ENCODE assay signal across 7 mouse cellular contexts in genomic region chr2:5950766-5951595, GRCm38 (mm10). TPM values are rescaled to one million over a fixed set of nuclear protein-coding genes. Genes with fewer than 3 reads are reported as not detected.
DNase-seq lines count a peak whose midpoint lies in the region; ATAC-seq and TF ChIP-seq lines count a peak whose summit lies in the region.

TSS of gene Upf2 (plus strand) at chr2:5951469.

- DNase-seq in adrenal gland, postnatal 10 days = peak; percentile 97
- peak; percentile 96 for DNase-seq in embryonic facial prominence, embryonic 10.5 days (ENCODE audit: low spot score)
- DNase-seq in gonadal fat pad, adult 2 months (ENCODE audit: low read depth) = peak; percentile 58
- DNase-seq in left cerebral cortex, postnatal 4 days = peak; percentile 99

- peak; percentile 97 for ATAC-seq in intestine, postnatal 0 days
- ATAC-seq in midbrain, embryonic 12.5 days (ENCODE audit: low FRiP score, low read depth) = peak; percentile 95

- peak within 1 kb of the TSS; percentile 96 for H3K27ac ChIP-seq in embryonic facial prominence, embryonic 10.5 days (replicated peaks)
- H3K27ac ChIP-seq in intestine, postnatal 0 days (ENCODE audit: low read depth, low read length) = peak within 1 kb of the TSS; percentile 87
- H3K27ac ChIP-seq in midbrain, embryonic 12.5 days (replicated peaks) = peak within 1 kb of the TSS; percentile 86
- peak within 1 kb of the TSS; percentile 87 for H3K27ac ChIP-seq in small intestine, adult 2 months (ENCODE audit: insufficient read depth, low read depth, low read length)

- peaks cover 12% of the 10 kb centered on the region for H3K4me1 ChIP-seq in embryonic facial prominence, embryonic 10.5 days
- 0 out of 2 replicates have a peak, but pooled peaks cover 3% of the 10 kb centered on the region for H3K4me1 ChIP-seq in intestine, postnatal 0 days (replicated peaks; ENCODE audit: control insufficient read depth, insufficient read depth, low read length)
- peaks cover 14% of the 10 kb centered on the region for H3K4me1 ChIP-seq in midbrain, embryonic 12.5 days
- peaks cover 5% of the 10 kb centered on the region; the same call in 1 of the 2 replicates for H3K4me1 ChIP-seq in small intestine, adult 2 months (ENCODE audit: control insufficient read depth, insufficient read depth, insufficient read length, low read length)

- WGBS in embryonic facial prominence, embryonic 10.5 days = under 1% methylated on average over 54 of the region's 54 CpGs
- under 1% methylated on average over 44 of the region's 54 CpGs for WGBS in intestine, postnatal 0 days
- WGBS in midbrain, embryonic 12.5 days = under 1% methylated on average over 47 of the region's 54 CpGs
- under 1% methylated on average over 43 of the region's 54 CpGs for WGBS in small intestine, adult 2 months

- intact Hi-C loops in left cerebral cortex, postnatal 4 days (cut with DNase I) = no loop called here

- H3K4me3 ChIP-seq in embryonic facial prominence, embryonic 10.5 days = peak within 1 kb of the TSS; percentile 99
- H3K4me3 ChIP-seq in intestine, postnatal 0 days (ENCODE audit: low read depth, low read length) = peak within 1 kb of the TSS; percentile 100
- H3K4me3 ChIP-seq in midbrain, embryonic 12.5 days = peak within 1 kb of the TSS; percentile 98
- peak within 1 kb of the TSS; percentile 82 for H3K4me3 ChIP-seq in small intestine, adult 2 months (ENCODE audit: low read depth, low read length)

- H3K27me3 ChIP-seq in embryonic facial prominence, embryonic 10.5 days (replicated peaks; ENCODE audit: low read depth, poor library complexity, severe bottlenecking) = no peaks in the 10 kb centered on the region
- no peaks in the 10 kb centered on the region for H3K27me3 ChIP-seq in intestine, postnatal 0 days (replicated peaks; ENCODE audit: control insufficient read depth, insufficient read depth, low read length)
- H3K27me3 ChIP-seq in midbrain, embryonic 12.5 days = no peaks in the 10 kb centered on the region
- no peaks in the 10 kb centered on the region for H3K27me3 ChIP-seq in small intestine, adult 2 months (ENCODE audit: control insufficient read depth, insufficient read depth, low read length)

- peaks cover 4% of the 10 kb centered on the region; the same call in 1 of the 2 replicates for H3K36me3 ChIP-seq in embryonic facial prominence, embryonic 10.5 days (replicated peaks)
- no peaks in the 10 kb centered on the region for H3K36me3 ChIP-seq in intestine, postnatal 0 days (ENCODE audit: control insufficient read depth, insufficient read depth)
- H3K36me3 ChIP-seq in midbrain, embryonic 12.5 days = no peaks in the 10 kb centered on the region
- H3K36me3 ChIP-seq in small intestine, adult 2 months (ENCODE audit: control insufficient read depth, insufficient read depth, low read length) = no peaks in the 10 kb centered on the region

- H3K9me3 ChIP-seq in embryonic facial prominence, embryonic 10.5 days = no peaks in the 10 kb centered on the region
- H3K9me3 ChIP-seq in intestine, postnatal 0 days (ENCODE audit: control insufficient read depth) = no peaks in the 10 kb centered on the region
- H3K9me3 ChIP-seq in midbrain, embryonic 12.5 days = no peaks in the 10 kb centered on the region

- H3K4me2 ChIP-seq in intestine, postnatal 0 days (replicated peaks; ENCODE audit: low read depth) = peak within 1 kb of the TSS; percentile 89
- peak within 1 kb of the TSS; percentile 92 for H3K4me2 ChIP-seq in midbrain, embryonic 12.5 days (replicated peaks)

- peak; percentile 29 for TF ChIP-seq CTCF in intestine, postnatal 0 days (IDR thresholded peaks at IDR 0.05; ENCODE audit: low read depth)
- TF ChIP-seq CTCF in small intestine, adult 2 months (IDR thresholded peaks at IDR 0.05; ENCODE audit: extremely low read depth, insufficient read length, insufficient replicate concordance, low read depth, low read length) = no peak

- peak within 1 kb of the TSS; percentile 94 for H3K9ac ChIP-seq in intestine, postnatal 0 days (ENCODE audit: low read depth, low read length)
- H3K9ac ChIP-seq in midbrain, embryonic 12.5 days (replicated peaks) = peak within 1 kb of the TSS; percentile 96

- peak; percentile 55; the same call in 1 of the 2 replicates for TF ChIP-seq POLR2A in small intestine, adult 2 months (IDR thresholded peaks at IDR 0.05; ENCODE audit: low read depth, low read length)

RNA-seq across cellular contexts. Expression of gene Upf2, which starts in this region (rescaled TPM):
- total RNA-seq in adrenal gland, postnatal 10 days (2021) = 10 to 100 TPM; 18.6 to 21.5 TPM
- 10.6 and 11.8 TPM in 2 replicates for polyA plus RNA-seq in embryonic facial prominence, embryonic 10.5 days (2016; fragmentation: Nextera tagmentation; extraction: Ambion mirVana)
- 3.7 and 5.7 TPM in 2 replicates for polyA plus RNA-seq in gonadal fat pad, adult 2 months (2012; rRNA removed)
- polyA plus RNA-seq in intestine, postnatal 0 days (2015; fragmentation: Nextera tagmentation; extraction: Ambion mirVana) = 5.1 and 5.2 TPM in 2 replicates
- 10 to 100 TPM; 16.7 to 19.6 TPM for total RNA-seq in left cerebral cortex, postnatal 4 days (2021)
- polyA plus RNA-seq in midbrain, embryonic 12.5 days (2016; fragmentation: Nextera tagmentation; extraction: Ambion mirVana) = 13.1 and 13.4 TPM in 2 replicates
- 0.57 and 1.2 TPM in 2 replicates for polyA plus RNA-seq in small intestine, adult 2 months (2012; rRNA removed)

Comparison
In these comparisons a context has a peak if more than half of its experiments do, and no peak if none do; other contexts are left out.
1. Peak in every context shown above with its lines: DNase-seq, ATAC-seq, H3K4me3 ChIP-seq and H3K27ac ChIP-seq.